Mouse (Mus musculus): Measurements from ENCODE around the gene Ocel1. TPM values are rescaled to one million over a fixed set of nuclear protein-coding genes. Genes with fewer than 3 reads are reported as not detected.

The Ocel1 gene
- polyA plus RNA-seq, 1 experiment from 2014 or later: 4.2 TPM

GRCm38 (mm10) chr8:71395629-71396028 lies 24.5 kb downstream of the Ocel1 start, which contains the start of gene Ushbp1:
Ushbp1 (minus strand) TSS chr8:71395802.
- no peaks in the 10 kb centered on the region for H3K9me3 ChIP-seq (ENCODE audit: control insufficient read depth, low read length)
- H3K4me3 ChIP-seq (replicated peaks; ENCODE audit: low read depth, low read length): peak within 1 kb of the TSS; percentile 56
- WGBS: 90% methylated on average over 9 of the region's 9 CpGs
- H3K27ac ChIP-seq (replicated peaks; ENCODE audit: low read depth, low read length): peak within 1 kb of the TSS; percentile 39; the same call in 1 of the 2 replicates
- no peaks in the 10 kb centered on the region for H3K27me3 ChIP-seq (ENCODE audit: control insufficient read depth, insufficient read depth, low read length)
- ATAC-seq (ENCODE audit: low FRiP score, low TSS enrichment): no peak
- H3K36me3 ChIP-seq (ENCODE audit: control insufficient read depth, insufficient read depth, low read length): peaks cover 14% of the 10 kb centered on the region
- H3K9ac ChIP-seq (replicated peaks; ENCODE audit: low read length): no peak within 1 kb of the TSS
- H3K4me1 ChIP-seq (ENCODE audit: control insufficient read depth, insufficient read depth, low read length): peaks cover 8% of the 10 kb centered on the region; the same call in 1 of the 2 replicates
- H3K4me2 ChIP-seq (ENCODE audit: low read length): peak within 1 kb of the TSS; percentile 90
- DNase-seq: no peak

GRCm38 (mm10) chr8:71396639-71397305 lies 25.7 kb downstream of the Ocel1 start, which contains the start of gene Babam1:
Babam1 (plus strand) TSS chr8:71396861.
- peak within 1 kb of the TSS; percentile 39; the same call in 1 of the 2 replicates for H3K27ac ChIP-seq (replicated peaks; ENCODE audit: low read depth, low read length)
- H3K4me2 ChIP-seq (ENCODE audit: low read length): peak within 1 kb of the TSS; percentile 90
- H3K4me3 ChIP-seq (replicated peaks; ENCODE audit: low read depth, low read length): peak within 1 kb of the TSS; percentile 56
- WGBS: under 1% methylated on average over 34 of the region's 34 CpGs
- ATAC-seq (ENCODE audit: low FRiP score, low TSS enrichment): peak; percentile 97
- DNase-seq: peak; percentile 97
- peaks cover 8% of the 10 kb centered on the region; the same call in 1 of the 2 replicates for H3K4me1 ChIP-seq (ENCODE audit: control insufficient read depth, insufficient read depth, low read length)
- H3K9me3 ChIP-seq (ENCODE audit: control insufficient read depth, low read length): no peaks in the 10 kb centered on the region
- no peaks in the 10 kb centered on the region for H3K27me3 ChIP-seq (ENCODE audit: control insufficient read depth, insufficient read depth, low read length)
- H3K9ac ChIP-seq (replicated peaks; ENCODE audit: low read length): peak within 1 kb of the TSS; percentile 57
- H3K36me3 ChIP-seq (ENCODE audit: control insufficient read depth, insufficient read depth, low read length): peaks cover 17% of the 10 kb centered on the region

- peaks cover 8% of the 10 kb centered on the region; the same call in 1 of the 2 replicates for H3K4me1 ChIP-seq (ENCODE audit: control insufficient read depth, insufficient read depth, low read length)
- 88% methylated on average over 12 of the region's 12 CpGs for WGBS
- peaks cover 17% of the 10 kb centered on the region for H3K36me3 ChIP-seq (ENCODE audit: control insufficient read depth, insufficient read depth, low read length)
- H3K9me3 ChIP-seq (ENCODE audit: control insufficient read depth, low read length): no peaks in the 10 kb centered on the region
- H3K27me3 ChIP-seq (ENCODE audit: control insufficient read depth, insufficient read depth, low read length): no peaks in the 10 kb centered on the region
- H3K9ac ChIP-seq (replicated peaks; ENCODE audit: low read length): no peak overlapping the region
- peak overlapping the region; percentile 90 for H3K4me2 ChIP-seq (ENCODE audit: low read length)
- H3K4me3 ChIP-seq (replicated peaks; ENCODE audit: low read depth, low read length): peak overlapping the region; percentile 56
- DNase-seq (no peak), ATAC-seq (ENCODE audit: low FRiP score, low TSS enrichment) (no peak)
- no peak overlapping the region for H3K27ac ChIP-seq (replicated peaks; ENCODE audit: low read depth, low read length)
These were observed 26.6 kb downstream of the Ocel1 start for GRCm38 (mm10) chr8:71397701-71398100.

DNA sequence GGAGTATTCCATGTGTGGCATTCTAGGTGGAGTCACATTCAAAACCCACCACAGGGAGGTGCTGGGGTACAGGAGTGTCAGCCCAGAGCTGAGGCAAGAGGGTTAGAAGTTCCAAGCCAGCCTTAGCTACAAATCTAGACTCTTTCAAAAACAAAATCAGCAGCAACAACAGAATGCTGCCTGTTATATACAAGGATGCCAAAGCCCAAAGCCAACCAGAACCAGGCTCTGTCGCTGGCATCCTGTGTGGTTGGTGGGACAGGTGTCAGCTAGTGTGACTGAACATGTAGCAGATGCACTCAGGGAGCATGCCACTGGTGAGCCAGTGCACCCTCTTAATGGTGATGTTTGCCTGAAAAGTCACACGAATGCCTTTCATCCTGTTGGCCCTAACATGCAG lies 29.7 kb downstream of the Ocel1 start:
- H3K4me3 ChIP-seq (replicated peaks; ENCODE audit: low read depth, low read length): no peak overlapping the region
- H3K4me2 ChIP-seq (ENCODE audit: low read length): no peak overlapping the region
- H3K36me3 ChIP-seq (ENCODE audit: control insufficient read depth, insufficient read depth, low read length): peaks cover 20% of the 10 kb centered on the region
- ATAC-seq (ENCODE audit: low FRiP score, low TSS enrichment) (no peak), DNase-seq (no peak)
- 95% methylated on average over 2 of the region's 2 CpGs for WGBS
- H3K9ac ChIP-seq (replicated peaks; ENCODE audit: low read length): no peak overlapping the region
- H3K27me3 ChIP-seq (ENCODE audit: control insufficient read depth, insufficient read depth, low read length): no peaks in the 10 kb centered on the region
- no peak overlapping the region for H3K27ac ChIP-seq (replicated peaks; ENCODE audit: low read depth, low read length)
- H3K4me1 ChIP-seq (ENCODE audit: control insufficient read depth, insufficient read depth, low read length): peaks cover 8% of the 10 kb centered on the region; the same call in 1 of the 2 replicates
- H3K9me3 ChIP-seq (ENCODE audit: control insufficient read depth, low read length): no peaks in the 10 kb centered on the region

DNA sequence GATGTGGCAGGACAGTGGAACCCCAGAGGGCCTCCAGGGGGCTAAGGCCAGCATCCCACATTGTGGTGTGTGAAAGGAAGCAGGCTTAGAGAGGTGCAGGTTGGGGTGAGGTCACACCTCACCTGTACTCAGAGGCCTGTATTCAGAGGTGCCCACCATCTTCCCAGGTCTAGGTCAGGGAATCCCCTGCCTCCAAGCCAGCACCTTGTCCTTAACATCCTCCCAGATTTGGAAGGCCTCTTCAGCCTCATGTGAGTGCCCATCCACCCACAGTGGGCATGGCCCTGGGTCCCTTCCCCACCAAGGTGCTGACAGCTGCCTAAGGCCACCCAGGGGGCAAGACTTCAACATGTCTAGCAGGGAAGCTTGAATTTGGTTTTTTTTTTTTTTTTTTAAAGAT lies 30.4 kb downstream of the Ocel1 start:
- Histone ChIP-seq H3K4me1 (ENCODE audit: control insufficient read depth, insufficient read depth, low read length) (peaks cover 14% of the 10 kb centered on the region), H3K9me3 (ENCODE audit: control insufficient read depth, low read length) (no peaks in the 10 kb centered on the region), H3K27ac (replicated peaks; ENCODE audit: low read depth, low read length) (no peak overlapping the region), H3K9ac (replicated peaks; ENCODE audit: low read length) (no peak overlapping the region), H3K27me3 (ENCODE audit: control insufficient read depth, insufficient read depth, low read length) (no peaks in the 10 kb centered on the region), H3K4me3 (replicated peaks; ENCODE audit: low read depth, low read length) (no peak overlapping the region), H3K4me2 (ENCODE audit: low read length) (no peak overlapping the region), H3K36me3 (ENCODE audit: control insufficient read depth, insufficient read depth, low read length) (peaks cover 20% of the 10 kb centered on the region)
- DNase-seq (no peak), ATAC-seq (ENCODE audit: low FRiP score, low TSS enrichment) (no peak)

DNA sequence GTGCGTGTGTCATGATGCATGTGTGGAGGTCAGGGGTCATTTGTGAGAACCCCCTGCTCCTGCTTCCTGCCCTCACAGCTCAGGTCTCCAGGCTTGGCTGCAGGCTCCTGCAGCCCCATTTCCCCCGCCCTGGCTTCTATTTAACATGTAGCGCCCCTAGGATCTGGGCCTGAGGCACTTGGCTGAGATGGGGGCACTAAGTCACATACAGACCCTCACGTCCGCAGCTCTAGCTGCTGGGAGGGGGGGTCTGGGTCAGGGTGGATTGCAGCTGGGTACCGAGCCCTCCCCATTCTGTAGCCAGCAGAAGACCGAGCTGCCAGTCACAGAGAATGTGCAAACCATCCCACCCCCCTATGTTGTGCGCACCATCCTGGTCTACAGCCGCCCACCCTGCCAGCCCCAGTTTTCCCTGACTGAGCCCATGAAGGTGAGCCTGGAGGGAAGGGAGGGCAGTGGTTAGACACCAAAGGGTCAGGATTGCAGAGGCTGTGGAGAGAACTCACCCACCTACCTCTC lies 31.4 kb downstream of the Ocel1 start:
- Histone ChIP-seq H3K9me3 (ENCODE audit: control insufficient read depth, low read length) (no peaks in the 10 kb centered on the region), H3K36me3 (ENCODE audit: control insufficient read depth, insufficient read depth, low read length) (peaks cover 20% of the 10 kb centered on the region), H3K27me3 (ENCODE audit: control insufficient read depth, insufficient read depth, low read length) (no peaks in the 10 kb centered on the region), H3K4me2 (ENCODE audit: low read length) (no peak overlapping the region), H3K4me1 (ENCODE audit: control insufficient read depth, insufficient read depth, low read length) (peaks cover 15% of the 10 kb centered on the region), H3K4me3 (replicated peaks; ENCODE audit: low read depth, low read length) (no peak overlapping the region), H3K9ac (replicated peaks; ENCODE audit: low read length) (no peak overlapping the region), H3K27ac (replicated peaks; ENCODE audit: low read depth, low read length) (no peak overlapping the region)
- ATAC-seq (ENCODE audit: low FRiP score, low TSS enrichment): no peak
- no peak for DNase-seq
- 88% methylated on average over 9 of the region's 9 CpGs for WGBS

DNA sequence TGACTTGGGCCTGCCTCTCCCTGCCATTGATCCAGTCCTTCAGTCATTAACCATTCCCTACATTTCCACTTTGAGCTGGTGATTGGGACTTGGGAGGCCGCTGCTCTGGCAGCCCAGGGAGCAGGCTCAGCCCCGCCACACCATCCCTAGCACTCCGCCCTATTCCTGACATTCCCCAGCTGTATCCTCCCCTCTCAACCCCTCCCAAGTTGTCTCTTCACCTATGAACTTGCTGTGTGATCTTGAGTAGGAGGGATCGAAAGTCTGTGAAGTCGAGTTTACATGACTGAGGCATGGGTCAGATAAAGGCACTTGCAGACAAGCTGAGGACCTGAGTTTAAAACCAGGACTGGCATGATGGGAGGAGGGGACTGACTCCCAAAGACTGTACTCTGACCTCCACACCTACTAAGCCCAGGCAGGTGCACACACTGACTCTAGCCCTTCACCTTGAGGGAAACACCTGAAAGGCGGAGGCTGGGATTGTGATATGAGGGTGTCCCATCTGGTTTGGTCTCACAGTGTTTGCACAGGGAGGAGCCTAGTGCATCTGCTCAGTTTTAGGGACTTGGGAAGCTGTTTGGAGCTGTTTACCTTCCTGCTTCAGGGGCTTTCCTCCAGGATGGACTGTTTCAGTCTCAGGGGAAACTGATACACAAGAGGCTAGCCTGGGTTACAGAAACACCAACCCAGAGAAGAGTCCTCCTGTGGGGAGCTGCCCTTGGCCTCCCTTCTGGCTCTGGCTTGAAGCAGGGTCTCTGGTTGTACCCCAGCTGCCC lies 32.2 kb downstream of the Ocel1 start:
- no peak for ATAC-seq (ENCODE audit: low FRiP score, low TSS enrichment)
- Histone ChIP-seq H3K4me2 (ENCODE audit: low read length) (no peak overlapping the region), H3K27ac (replicated peaks; ENCODE audit: low read depth, low read length) (no peak overlapping the region), H3K9me3 (ENCODE audit: control insufficient read depth, low read length) (no peaks in the 10 kb centered on the region), H3K27me3 (ENCODE audit: control insufficient read depth, insufficient read depth, low read length) (no peaks in the 10 kb centered on the region), H3K9ac (replicated peaks; ENCODE audit: low read length) (no peak overlapping the region), H3K36me3 (ENCODE audit: control insufficient read depth, insufficient read depth, low read length) (peaks cover 18% of the 10 kb centered on the region), H3K4me3 (replicated peaks; ENCODE audit: low read depth, low read length) (no peak overlapping the region), H3K4me1 (ENCODE audit: control insufficient read depth, insufficient read depth, low read length) (peaks cover 11% of the 10 kb centered on the region)
- WGBS: 90% methylated on average over 6 of the region's 6 CpGs
- DNase-seq: no peak

DNA sequence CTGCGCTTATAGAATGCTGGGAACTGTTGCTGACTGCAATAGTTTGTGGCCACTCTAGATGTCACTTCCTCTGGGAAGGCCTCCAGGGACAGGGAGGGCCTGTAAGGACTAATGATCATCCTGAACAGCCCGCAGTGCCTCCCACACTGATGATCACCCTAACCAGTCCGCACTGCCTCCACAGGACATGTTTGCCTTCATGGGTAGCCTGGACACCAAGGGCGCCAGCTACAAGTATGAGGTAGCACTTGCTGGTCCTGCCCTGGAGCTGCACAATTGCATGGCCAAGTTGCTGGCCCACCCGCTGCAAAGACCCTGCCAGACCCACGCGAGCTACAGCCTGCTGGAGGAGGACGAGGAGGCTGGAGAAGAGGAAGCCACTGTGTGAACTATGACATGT lies 32.9 kb downstream of the Ocel1 start:
- Histone ChIP-seq H3K4me2 (ENCODE audit: low read length) (no peak overlapping the region), H3K4me1 (ENCODE audit: control insufficient read depth, insufficient read depth, low read length) (peaks cover 11% of the 10 kb centered on the region), H3K27ac (replicated peaks; ENCODE audit: low read depth, low read length) (no peak overlapping the region), H3K9ac (replicated peaks; ENCODE audit: low read length) (no peak overlapping the region), H3K27me3 (ENCODE audit: control insufficient read depth, insufficient read depth, low read length) (no peaks in the 10 kb centered on the region), H3K36me3 (ENCODE audit: control insufficient read depth, insufficient read depth, low read length) (peaks cover 13% of the 10 kb centered on the region; the same call in 1 of the 2 replicates), H3K4me3 (replicated peaks; ENCODE audit: low read depth, low read length) (no peak overlapping the region), H3K9me3 (ENCODE audit: control insufficient read depth, low read length) (no peaks in the 10 kb centered on the region)
- no peak for DNase-seq
- 91% methylated on average over 8 of the region's 8 CpGs for whole genome bisulfite sequencing
- no peak for ATAC-seq (ENCODE audit: low FRiP score, low TSS enrichment)
